Mouse (Mus musculus) hindbrain, postnatal 0 days (tissue): ENCODE measurements around the gene Top1. TPM values are rescaled to one million over a fixed set of nuclear protein-coding genes. Genes with fewer than 3 reads are reported as not detected.
A peak's percentile ranks its signal among the peaks of the same experiment; 100 is the strongest.

Source experiments
- ATAC-seq: fragments of 200-750 bp; cut with Nextera tagmentation; 2 replicates; pipeline ENCODE4 v1.8.0; 2017; ENCODE audit warnings: mild to moderate bottlenecking, moderate TSS enrichment, moderate library complexity
- DNase-seq: peaks from one replicate; pipeline ENCODE4 v3.0.0-alpha.2; 2015; ENCODE audit warnings: low spot score
- H3K27ac ChIP-seq: fragments of 300-500 bp; sonication (generic); 2 replicates; pipeline ENCODE4 v1.5.1; 2014; ENCODE audit warnings: mild to moderate bottlenecking
- H3K27me3 ChIP-seq: fragments of 300-500 bp; sonication (generic); 2 replicates; pipeline ENCODE4 v1.6.1; 2014; ENCODE audit warnings: low read length, mixed read lengths; ENCODE audit not compliant: insufficient read depth
- H3K36me3 ChIP-seq: fragments of 300-500 bp; sonication (generic); 2 replicates; pipeline ENCODE4 v1.6.1; 2014; ENCODE audit warnings: low read length, mixed read lengths; ENCODE audit not compliant: insufficient read depth
- H3K4me1 ChIP-seq: fragments of 300-500 bp; sonication (generic); 2 replicates; pipeline ENCODE4 v1.6.1; 2014; ENCODE audit warnings: antibody characterized with exemption, low read length, mixed read lengths; ENCODE audit not compliant: insufficient read depth
- H3K4me2 ChIP-seq: fragments of 300-500 bp; sonication (generic); 2 replicates; pipeline ENCODE4 v1.6.1; 2014; ENCODE audit warnings: low read depth, mild to moderate bottlenecking, low read length, moderate library complexity, mixed read lengths
- H3K4me3 ChIP-seq: fragments of 300-500 bp; sonication (generic); 2 replicates; pipeline ENCODE4 v1.5.1; 2014; ENCODE audit warnings: low read length
- H3K9ac ChIP-seq: fragments of 300-500 bp; sonication (generic); replicated peaks from 2 replicates; pipeline ENCODE4 v1.6.1; 2014; ENCODE audit warnings: mild to moderate bottlenecking, low read length, moderate library complexity, mixed read lengths
- H3K9me3 ChIP-seq: fragments of 300-500 bp; sonication (generic); 2 replicates; pipeline ENCODE4 v1.6.1; 2016; ENCODE audit warnings: low read length, mixed read lengths
- CTCF ChIP-seq: IDR thresholded peaks from 2 replicates; pipeline ENCODE4 v1.5.1; 2016; ENCODE audit warnings: antibody characterized with exemption, control low read depth, low read depth
- WGBS: fragments of 180-500 bp; shearing (Covaris S2); extraction: QIAGEN DNeasy Blood & Tissue Kit; methylation state at CpG from one replicate; pipeline ENCODE4 v1.1.7; 2014; 5-methylcytosine and 5-hydroxymethylcytosine counted together
- polyA plus RNA-seq: library from polyadenylated mRNA; unstranded; fragments of >200 nt; fragmentation: Nextera tagmentation; extraction: Ambion mirVana; gene quantifications from 2 replicates; pipeline ENCODE4 v1.2.1, GENCODE M21; 2015
- total RNA-seq: library from RNA; depleted of rRNA; stranded (reverse); fragments of >200 nt; gene quantifications from 2 replicates; pipeline ENCODE4 v1.2.3, GENCODE M21; 2014

Top1 gene
- total and polyA plus RNA-seq, 2 experiments from 2014 or later: 28.8 to 44.9 TPM

DNA sequence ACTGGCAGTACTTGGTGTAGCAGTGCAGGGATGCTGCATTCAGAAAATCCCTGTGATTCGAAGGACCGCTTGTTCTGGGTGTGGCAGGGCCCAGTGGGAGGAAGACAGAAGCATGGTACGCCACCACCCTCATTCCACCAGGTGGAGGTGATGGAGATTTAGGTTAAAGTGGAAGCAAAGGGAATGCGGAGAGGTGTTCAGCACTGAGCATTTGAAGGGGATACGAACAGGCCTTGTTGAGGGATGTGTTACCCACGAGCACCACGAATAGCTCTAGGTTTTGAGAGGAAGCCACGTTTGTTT lies 16.2 kb upstream of the Top1 start:
- Histone ChIP-seq H3K9ac (no peak overlapping the region), H3K9me3 (no peaks in the 10 kb centered on the region), H3K4me2 (no peak overlapping the region), H3K4me1 (no peaks in the 10 kb centered on the region), H3K4me3 (no peak overlapping the region), H3K27me3 (no peaks in the 10 kb centered on the region), H3K36me3 (no peaks in the 10 kb centered on the region), H3K27ac (no peak overlapping the region)
- no peak for TF ChIP-seq CTCF
- 91% methylated on average over 8 of the region's 8 CpGs for WGBS
- ATAC-seq (no peak), DNase-seq (no peak)

DNA sequence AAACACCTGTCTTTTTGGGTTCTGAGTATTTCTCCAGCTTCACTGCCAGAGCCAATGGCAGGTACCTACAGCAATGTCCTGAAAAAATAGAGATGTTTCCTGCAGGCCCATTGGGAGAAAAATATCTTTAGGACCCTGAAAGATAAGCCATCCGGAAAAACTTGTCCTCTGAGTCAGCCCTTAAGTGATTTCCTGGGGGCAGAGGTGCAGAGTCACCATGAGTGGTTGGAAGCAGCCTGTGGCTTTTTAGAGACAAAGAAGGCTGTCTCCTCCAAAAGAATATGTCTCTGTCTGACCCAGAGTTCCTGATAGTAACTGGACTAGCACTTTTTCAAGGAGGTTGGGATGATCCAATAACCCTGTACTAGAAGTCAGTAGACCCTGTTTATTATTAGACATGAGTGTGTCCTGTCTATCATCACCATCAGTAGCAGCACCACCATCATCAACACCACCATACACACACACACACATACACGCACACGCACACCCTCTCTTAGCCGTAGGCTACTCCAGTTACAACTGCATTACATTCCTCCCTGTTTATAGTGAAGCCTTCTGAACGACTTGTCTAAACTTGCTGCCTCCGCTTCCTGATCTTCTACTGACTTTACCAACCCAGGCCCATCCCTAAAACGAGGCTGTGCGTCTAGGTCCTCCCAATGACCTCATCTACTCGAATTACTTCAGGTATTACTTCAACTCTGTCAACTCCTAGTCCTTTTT lies 14.7 kb upstream of the Top1 start:
- 90% methylated on average over 9 of the region's 9 CpGs for WGBS
- TF ChIP-seq CTCF: no peak
- H3K4me3 ChIP-seq: no peak overlapping the region

DNA sequence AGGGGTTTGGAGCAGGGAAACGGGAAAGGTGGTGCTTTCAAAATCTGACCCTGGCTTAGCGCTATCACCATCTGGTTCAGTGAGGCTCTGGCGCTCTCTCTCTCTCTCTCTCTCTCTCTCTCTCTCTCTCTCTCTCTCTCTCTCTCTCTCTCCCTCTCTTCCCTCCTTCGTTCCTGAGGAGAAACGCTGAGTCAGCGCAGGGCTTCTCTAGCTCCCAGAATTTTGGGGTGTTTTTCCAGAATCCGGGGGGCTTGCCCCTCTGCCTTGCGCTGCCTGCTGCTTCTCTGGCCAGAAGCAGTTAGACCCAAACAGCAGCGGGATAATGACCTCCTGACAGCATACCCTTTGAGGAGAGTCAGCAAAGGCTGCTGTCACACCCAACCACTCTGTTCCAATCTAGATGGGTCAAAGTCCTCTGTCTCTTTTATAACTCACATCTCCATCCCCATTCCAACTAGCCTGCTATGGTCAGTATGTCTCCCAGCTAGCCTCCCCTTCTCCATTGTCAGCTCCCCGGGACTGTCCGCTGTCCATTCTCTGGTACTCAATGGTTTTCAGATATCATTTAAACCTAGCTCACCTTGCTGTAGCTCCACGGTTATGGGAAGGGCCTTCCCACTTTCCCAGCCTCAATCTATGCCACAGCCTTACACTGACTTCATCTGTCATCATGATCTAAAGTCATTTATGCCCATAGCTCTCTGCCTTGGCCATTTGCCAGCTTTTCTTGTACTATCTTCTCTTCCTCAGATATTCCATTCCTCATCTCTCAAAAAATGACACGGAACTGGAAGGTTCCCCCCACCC lies 5.6 kb upstream of the Top1 start:
- Histone ChIP-seq H3K9me3 (no peaks in the 10 kb centered on the region), H3K27me3 (no peaks in the 10 kb centered on the region), H3K4me1 (no peaks in the 10 kb centered on the region), H3K27ac (no peak overlapping the region), H3K4me2 (no peak overlapping the region), H3K9ac (no peak overlapping the region), H3K36me3 (no peaks in the 10 kb centered on the region), H3K4me3 (no peak overlapping the region)
- ATAC-seq: no peak
- TF ChIP-seq CTCF: no peak
- 86% methylated on average over 13 of the region's 13 CpGs for WGBS
- DNase-seq: peak; percentile 36

More for the DNA sequence above, 14.7 kb upstream of the Top1 start:
- no peaks in the 10 kb centered on the region for H3K9me3 ChIP-seq
- no peak overlapping the region for H3K9ac ChIP-seq
- no peaks in the 10 kb centered on the region for H3K27me3 ChIP-seq
- no peaks in the 10 kb centered on the region for H3K36me3 ChIP-seq
- H3K4me2 ChIP-seq: no peak overlapping the region
- ATAC-seq (no peak), DNase-seq (no peak)
- H3K4me1 ChIP-seq: no peaks in the 10 kb centered on the region
- H3K27ac ChIP-seq: no peak overlapping the region

DNA sequence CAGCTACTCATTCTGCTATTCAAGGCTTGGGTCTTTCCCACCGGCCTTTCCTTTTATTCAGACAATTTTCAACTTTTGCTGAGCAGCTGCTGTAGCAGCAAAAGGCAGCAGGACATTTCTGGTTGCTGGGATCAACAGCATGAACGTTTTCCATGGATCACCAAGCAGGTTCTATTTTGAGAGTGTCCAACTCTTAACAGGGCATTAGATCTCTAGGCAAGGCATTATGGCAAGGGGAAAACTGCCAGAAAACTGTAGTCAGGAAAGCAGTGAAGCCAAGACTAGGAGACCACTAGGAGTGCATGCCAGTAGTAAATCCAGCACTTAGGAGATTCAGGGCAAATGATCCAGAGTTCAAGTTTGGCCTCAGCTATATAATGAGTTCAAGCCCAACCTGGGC lies 4.5 kb upstream of the Top1 start:
- Histone ChIP-seq H3K4me1 (no peaks in the 10 kb centered on the region), H3K27me3 (no peaks in the 10 kb centered on the region), H3K9me3 (no peaks in the 10 kb centered on the region), H3K9ac (no peak overlapping the region), H3K36me3 (no peaks in the 10 kb centered on the region), H3K4me2 (no peak overlapping the region), H3K27ac (no peak overlapping the region), H3K4me3 (no peak overlapping the region)
- 33% methylated on average over 2 of the region's 2 CpGs for WGBS
- DNase-seq: no peak
- TF ChIP-seq CTCF: no peak
- no peak for ATAC-seq

DNA sequence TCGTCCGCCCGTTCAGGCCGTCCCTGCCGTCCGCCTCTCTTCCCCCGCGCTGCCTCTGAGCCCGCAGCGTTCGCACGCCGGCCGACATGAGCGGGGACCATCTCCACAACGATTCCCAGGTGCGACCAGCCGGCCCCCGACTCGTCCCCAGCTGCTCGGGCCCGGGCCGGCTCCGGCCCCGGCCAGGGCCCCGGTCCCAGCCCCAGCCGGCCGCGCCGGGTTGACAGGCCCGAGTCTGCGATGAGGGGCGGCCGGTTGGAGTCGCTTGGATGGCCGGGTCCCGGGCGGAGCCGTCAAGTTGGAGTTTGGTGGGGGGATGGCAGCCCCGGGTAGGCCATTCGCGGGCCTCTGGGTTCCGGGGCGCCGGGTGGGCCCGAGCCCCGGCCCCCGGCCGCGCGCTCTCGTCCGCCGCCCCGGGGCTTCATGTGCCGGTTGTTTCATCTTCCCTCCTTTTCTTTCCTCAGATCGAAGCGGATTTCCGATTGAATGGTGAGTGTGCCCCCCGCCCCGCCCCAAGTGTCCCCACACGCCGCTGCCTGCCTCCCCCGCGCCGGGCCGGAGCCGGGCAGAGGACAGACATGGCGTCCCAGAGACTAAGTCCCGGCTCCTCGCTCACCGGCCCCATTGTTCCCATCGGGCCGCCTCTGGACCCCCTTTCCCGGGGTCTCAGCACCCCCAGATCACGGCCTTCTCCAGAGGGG lies 606 bp downstream of the Top1 start:
- TF ChIP-seq CTCF: no peak
- H3K4me1 ChIP-seq: peaks cover 17% of the 10 kb centered on the region
- H3K27ac ChIP-seq: peak overlapping the region; percentile 94
- H3K27me3 ChIP-seq: no peaks in the 10 kb centered on the region
- H3K4me3 ChIP-seq: peak overlapping the region; percentile 100
- peak overlapping the region; percentile 93 for H3K9ac ChIP-seq
- ATAC-seq (peak; percentile 46), DNase-seq (peak; percentile 55)
- WGBS: under 1% methylated on average over 71 of the region's 76 CpGs
- peak overlapping the region; percentile 64 for H3K4me2 ChIP-seq
- no peaks in the 10 kb centered on the region for H3K36me3 ChIP-seq
- no peaks in the 10 kb centered on the region for H3K9me3 ChIP-seq

DNA sequence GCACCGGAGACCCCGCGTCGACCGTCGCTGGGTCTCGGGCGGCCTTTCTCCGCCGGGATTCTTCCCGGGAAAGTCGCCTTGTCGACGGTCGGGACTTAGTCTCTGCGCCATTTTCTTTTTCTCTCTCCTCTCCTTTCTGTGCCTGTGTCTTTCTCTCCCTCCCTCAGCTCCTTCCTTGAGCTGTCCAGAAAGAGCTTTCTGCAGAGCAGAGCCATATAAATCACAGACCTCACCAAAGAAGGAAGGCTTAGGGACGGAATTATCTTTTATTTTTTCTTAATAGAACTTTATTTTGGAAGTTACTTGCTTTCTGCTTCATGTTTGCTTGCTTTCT lies 1.1 kb downstream of the Top1 start:
- peak overlapping the region; percentile 94 for H3K27ac ChIP-seq
- DNase-seq (peak; percentile 52), ATAC-seq (no peak)
- peak overlapping the region; percentile 93 for H3K9ac ChIP-seq
- H3K4me3 ChIP-seq: peak overlapping the region; percentile 100
- WGBS: under 1% methylated on average over 17 of the region's 17 CpGs
- H3K9me3 ChIP-seq: no peaks in the 10 kb centered on the region
- TF ChIP-seq CTCF: no peak
- H3K36me3 ChIP-seq: no peaks in the 10 kb centered on the region
- peaks cover 17% of the 10 kb centered on the region for H3K4me1 ChIP-seq
- H3K27me3 ChIP-seq: no peaks in the 10 kb centered on the region
- H3K4me2 ChIP-seq: peak overlapping the region; percentile 64
